Mouse (Mus musculus): ENCODE measurements around the gene Srpk2. TPM values are rescaled to one million over a fixed set of nuclear protein-coding genes. Genes with fewer than 3 reads are reported as not detected.

Gene Srpk2
- total and polyA plus RNA-seq, 3 experiments: 20.6 to 31.1 (median 23.3) TPM

DNA sequence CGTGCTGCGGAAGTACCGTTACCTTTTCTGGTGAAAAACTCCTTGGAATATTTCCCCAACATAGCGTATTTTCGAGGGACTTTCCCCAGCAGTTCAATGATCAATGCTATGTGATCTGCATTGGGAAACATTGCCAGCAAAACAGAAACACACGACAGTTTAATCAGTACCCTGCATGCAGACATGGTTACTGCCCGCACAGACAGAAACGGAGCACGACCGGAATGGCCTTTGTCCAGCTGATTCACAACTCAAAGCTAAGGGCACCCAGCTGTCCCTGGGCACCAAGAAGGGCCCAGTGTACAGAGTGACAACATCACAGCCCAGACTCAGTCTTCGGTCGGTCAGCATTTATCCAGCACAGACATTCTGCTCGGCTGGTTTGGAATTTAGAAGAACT is 170.9 kb downstream of the Srpk2 start:
- Histone ChIP-seq H3K36me3 (replicated peaks in 1 of 2; ENCODE audit: control insufficient read depth in 1 of 2, insufficient read depth in 1 of 2, low read length in 1 of 2) (peaks cover 51 to 89% of the 10 kb centered on the region in 2 experiments), H3K27ac (ENCODE audit: insufficient read depth, low read depth) (no peak overlapping the region), H3K4me2 (ENCODE audit: insufficient read depth, low read depth, poor library complexity, severe bottlenecking) (no peak overlapping the region), H3K9me3 (replicated peaks; ENCODE audit: low read length) (no peaks in the 10 kb centered on the region), H3K79me2 (replicated peaks; ENCODE audit: control insufficient read depth, extremely low read depth, insufficient read depth, poor library complexity, severe bottlenecking) (no peaks in the 10 kb centered on the region), H3K4me1 (ENCODE audit: control insufficient read depth in 1 of 2, insufficient read depth in 2 of 2) (peaks cover 0 to 6% of the 10 kb centered on the region in 2 experiments; a peak in 1 of 4 replicates), H3K4me3 (replicated peaks in 1 of 3; ENCODE audit: low read depth in 2 of 3, low read length in 2 of 3, poor library complexity in 1 of 3) (no peak overlapping the region), H3K9ac (ENCODE audit: insufficient read depth, low read depth) (no peak overlapping the region), H3K27me3 (replicated peaks) (no peaks in the 10 kb centered on the region)
- DNase-seq (ENCODE audit: extremely low read depth): no peak
- dilution Hi-C loops (cut with MboI; ENCODE audit: extremely low pct_ligation_motif_present, extremely low pct_unique_long_range_greater_than_20kb, low sequenced_read_pairs) (no loop called here), in situ Hi-C loops (cut with MboI; ENCODE audit: low pct_ligation_motif_present, low pct_unique_long_range_greater_than_20kb, low sequenced_read_pairs) (loop anchor here (10.0 kb wide), 2 partner anchors 141 to 201 kb away; no protein-coding TSS in a partner anchor)
- TF ChIP-seq CHD1 (IDR thresholded peaks at IDR 0.05; ENCODE audit: low read depth, low read length) (no peak), E2F4 (IDR thresholded peaks at IDR 0.05; ENCODE audit: insufficient replicate concordance, low read depth, low read length) (no peak), USF1 (IDR thresholded peaks at IDR 0.05; ENCODE audit: low read depth, low read length) (no peak)

DNA sequence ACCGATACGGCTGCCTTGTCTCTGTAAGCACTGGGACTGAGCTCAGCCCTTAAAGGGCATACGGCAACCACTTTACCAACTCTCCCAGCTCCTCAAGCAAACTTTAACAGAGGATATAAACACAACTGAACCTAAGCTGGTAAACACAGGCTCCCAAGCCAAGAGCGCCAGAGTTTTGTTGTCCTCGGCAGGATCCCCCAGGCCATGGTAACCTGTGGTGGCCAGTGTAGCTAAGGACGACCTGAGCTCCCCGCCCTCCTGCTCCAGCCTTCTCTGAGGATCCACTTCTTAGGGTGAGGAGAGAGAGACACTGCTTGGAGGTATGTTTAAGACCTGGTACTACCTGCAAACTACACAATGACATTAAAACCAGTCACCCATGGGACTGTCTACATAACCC is 171.9 kb downstream of the Srpk2 start:
- dilution Hi-C loops (cut with MboI; ENCODE audit: extremely low pct_ligation_motif_present, extremely low pct_unique_long_range_greater_than_20kb, low sequenced_read_pairs): no loop called here
- Histone ChIP-seq H3K4me3 (replicated peaks in 1 of 3; ENCODE audit: low read depth in 2 of 3, low read length in 2 of 3, poor library complexity in 1 of 3) (no peak overlapping the region), H3K4me1 (ENCODE audit: control insufficient read depth in 1 of 2, insufficient read depth in 2 of 2) (0 out of 4 replicates have a peak, but pooled peaks cover 0 to 2% of the 10 kb centered on the region in 2 experiments), H3K36me3 (replicated peaks in 1 of 2; ENCODE audit: control insufficient read depth in 1 of 2, insufficient read depth in 1 of 2, low read length in 1 of 2) (peaks cover 48 to 88% of the 10 kb centered on the region in 2 experiments), H3K4me2 (ENCODE audit: insufficient read depth, low read depth, poor library complexity, severe bottlenecking) (no peak overlapping the region), H3K27ac (ENCODE audit: insufficient read depth, low read depth) (no peak overlapping the region), H3K27me3 (replicated peaks) (no peaks in the 10 kb centered on the region), H3K9me3 (replicated peaks; ENCODE audit: low read length) (no peaks in the 10 kb centered on the region), H3K9ac (ENCODE audit: insufficient read depth, low read depth) (no peak overlapping the region), H3K79me2 (replicated peaks; ENCODE audit: control insufficient read depth, extremely low read depth, insufficient read depth, poor library complexity, severe bottlenecking) (no peaks in the 10 kb centered on the region)
- no peak for DNase-seq (ENCODE audit: extremely low read depth)
- TF ChIP-seq RCOR1 (conservative IDR thresholded peaks at IDR 0.05; ENCODE audit: low read depth, low read length) (no peak), IRF4 (IDR thresholded peaks at IDR 0.05; ENCODE audit: low read depth, low read length) (no peak), MYC (IDR thresholded peaks at IDR 0.05; ENCODE audit: low read depth, low read length) (no peak), ZC3H11A (IDR thresholded peaks at IDR 0.05; ENCODE audit: low read depth, low read length) (no peak), MAFK (IDR thresholded peaks at IDR 0.05; ENCODE audit: insufficient replicate concordance, low read length) (no peak), MAZ (IDR thresholded peaks at IDR 0.05; ENCODE audit: low read depth, low read length) (no peak), USF2 (conservative IDR thresholded peaks at IDR 0.05; ENCODE audit: low read depth, low read length) (no peak), MXI1 (IDR thresholded peaks at IDR 0.05; ENCODE audit: low read depth, low read length) (no peak), NELFE (IDR thresholded peaks at IDR 0.05; ENCODE audit: low read depth, low read length) (no peak), TBP (conservative IDR thresholded peaks at IDR 0.05; ENCODE audit: low read depth, low read length) (no peak), JUND (conservative IDR thresholded peaks at IDR 0.05; ENCODE audit: low read depth, low read length) (no peak), JUN (IDR thresholded peaks at IDR 0.05; ENCODE audit: insufficient read depth, low read depth, low read length) (no peak), USF1 (IDR thresholded peaks at IDR 0.05; ENCODE audit: low read depth, low read length) (no peak)
- in situ Hi-C loops (cut with MboI; ENCODE audit: low pct_ligation_motif_present, low pct_unique_long_range_greater_than_20kb, low sequenced_read_pairs): loop anchor here (10.0 kb wide), 2 partner anchors 142 to 202 kb away; no protein-coding TSS in a partner anchor
